Mouse (Mus musculus) cerebellum, postnatal 25 days (tissue): ENCODE results near the gene Speer1.
"Not testable (repeated sequence)": the region's sequence is repeated elsewhere in the genome, so short reads cannot be mapped to it uniquely, and the experiment has no call there.

ENCODE experiments used
- DNase-seq, 2 experiments: peaks; one replicate each; pipeline ENCODE4 v3.0.0; 2021; ENCODE audit warnings: mixed read lengths in 2 of 2

Speer1 gene

GRCm38 (mm10) chr5:11341216-11341615 lies at the start of gene Speer1:
Gene Speer1 (plus strand): TSS chr5:11341516.
- DNase-seq: not testable (repeated sequence)
